12 mouse cellular contexts compared by ENCODE assay signal in the genomic region with DNA sequence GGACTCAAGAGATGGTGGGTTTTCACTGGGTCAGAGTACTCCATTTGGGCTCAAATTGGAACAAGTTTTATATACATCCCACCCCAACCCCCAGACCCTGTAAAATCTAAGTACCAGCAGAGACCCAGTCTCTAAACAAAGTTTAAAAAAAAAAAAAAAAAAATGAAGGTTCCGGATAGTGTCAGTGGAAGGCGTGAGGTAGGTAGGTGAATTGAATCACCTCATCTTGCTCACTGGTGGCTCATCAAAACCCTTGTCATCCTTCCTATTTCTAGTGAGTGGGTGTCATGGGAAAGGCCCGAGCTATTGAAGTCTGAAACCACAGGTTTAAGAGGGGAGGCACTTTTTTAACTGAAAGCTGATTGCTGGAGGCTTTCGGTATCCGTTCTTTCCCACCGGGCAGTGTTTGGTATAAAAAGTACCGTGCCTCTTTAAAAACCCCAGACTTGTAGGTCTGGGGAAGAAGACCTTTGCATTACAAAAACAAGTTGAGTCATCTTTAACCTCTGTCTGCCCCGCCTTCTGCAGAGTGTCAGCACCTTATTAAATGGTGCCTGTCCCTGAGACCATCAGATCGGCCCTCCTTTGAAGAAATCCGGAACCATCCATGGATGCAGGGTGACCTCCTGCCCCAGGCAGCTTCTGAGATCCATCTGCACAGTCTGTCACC. TPM values are rescaled to one million over a fixed set of nuclear protein-coding genes. Genes with fewer than 3 reads are reported as not detected.
DNase-seq lines count a peak whose midpoint lies in the region; ATAC-seq lines count a peak whose summit lies in the region.
"Had no signal": no experiment of that assay in that cellular context is flagged by ENCODE, and none has a peak within 500 bp of the region (broad histone marks: within the 10 kb centered on the region; RNA-seq: fewer than 3 reads in every experiment).

No protein-coding gene starts in this region.

- peaks cover 17% of the 10 kb centered on the region for H3K4me1 ChIP-seq in forebrain, embryonic 13.5 days
- peaks cover 30% of the 10 kb centered on the region for H3K4me1 ChIP-seq in forebrain, embryonic 12.5 days

- no peak overlapping the region for H3K27ac ChIP-seq in forebrain, embryonic 13.5 days
- H3K27ac ChIP-seq in forebrain, embryonic 12.5 days: no peak overlapping the region

- H3K4me3 ChIP-seq in forebrain, embryonic 13.5 days: no peak overlapping the region
- no peak overlapping the region for H3K4me3 ChIP-seq in forebrain, embryonic 12.5 days (replicated peaks)

- ATAC-seq in forebrain, embryonic 13.5 days: no peak
- no peak for ATAC-seq in forebrain, embryonic 12.5 days (ENCODE audit: low FRiP score)
- peak; percentile 56 for ATAC-seq in inflammation-experienced regulatory T-cells, adult 6 months

- peaks cover 17% of the 10 kb centered on the region for H3K36me3 ChIP-seq in forebrain, embryonic 13.5 days (ENCODE audit: poor library complexity, severe bottlenecking)
- peaks cover 17% of the 10 kb centered on the region for H3K36me3 ChIP-seq in forebrain, embryonic 12.5 days (replicated peaks)

- H3K4me2 ChIP-seq in forebrain, embryonic 13.5 days: no peak overlapping the region
- H3K4me2 ChIP-seq in forebrain, embryonic 12.5 days: no peak overlapping the region

- H3K27me3 ChIP-seq in forebrain, embryonic 13.5 days: no peaks in the 10 kb centered on the region
- H3K27me3 ChIP-seq in forebrain, embryonic 12.5 days: no peaks in the 10 kb centered on the region

- intact Hi-C loops in gastrocnemius, postnatal 14 days (cut with DNase I; ENCODE audit: low total_unique reads): no loop called here

- WGBS in forebrain, embryonic 13.5 days: 77% methylated on average over 10 of the region's 10 CpGs
- 80% methylated on average over 10 of the region's 10 CpGs for WGBS in forebrain, embryonic 12.5 days

- DNase-seq in spleen, adult 18-20 months: peak; percentile 25 to 27
- DNase-seq in spleen, adult 12 weeks (ENCODE audit: low spot score): no peak
- peak; percentile 35 for DNase-seq in thymus, postnatal 14 days
- DNase-seq in gastrocnemius, postnatal 14 days: no peak
- DNase-seq in gastrocnemius, postnatal 4 days (ENCODE audit: low spot score in 2 of 2): no peak

- H3K9me3 ChIP-seq in forebrain, embryonic 13.5 days (replicated peaks): no peaks in the 10 kb centered on the region
- H3K9me3 ChIP-seq in forebrain, embryonic 12.5 days: no peaks in the 10 kb centered on the region

- H3K9ac ChIP-seq in forebrain, embryonic 13.5 days: peak overlapping the region; percentile 34; the same call in 1 of the 2 replicates
- no peak overlapping the region for H3K9ac ChIP-seq in forebrain, embryonic 12.5 days

RNA-seq across cellular contexts. Expression of gene Pim1, which starts 3.6 kb away (rescaled TPM):
- 21.0 and 22.0 TPM in 2 replicates for polyA plus RNA-seq in forebrain, embryonic 13.5 days (2015; fragmentation: Nextera tagmentation; extraction: Ambion mirVana)
- polyA plus RNA-seq in forebrain, embryonic 12.5 days (2016; fragmentation: Nextera tagmentation; extraction: Ambion mirVana): 18.9 and 22.6 TPM in 2 replicates
- polyA plus RNA-seq in inflammation-experienced regulatory T-cells, adult 6 months (2017; shearing (Covaris generic)): 100 to 1,000 TPM; 255 to 344 (median 288) TPM
- 10 to 100 TPM; 17.6 to 18.2 TPM for total RNA-seq in gastrocnemius, postnatal 14 days (2021)
- 10 to 100 TPM; 21.4 to 21.8 TPM for total RNA-seq in gastrocnemius, postnatal 4 days (2021)

RNA-seq across cellular contexts. Expression of gene Gm17657, which starts 55.2 kb away (rescaled TPM):
- not detected in 2 replicates for polyA plus RNA-seq in forebrain, embryonic 13.5 days (2015; fragmentation: Nextera tagmentation; extraction: Ambion mirVana)
- not detected in 2 replicates for polyA plus RNA-seq in forebrain, embryonic 12.5 days (2016; fragmentation: Nextera tagmentation; extraction: Ambion mirVana)
- under 1 TPM in 2 of 3 experiments, not detected in 1; 0.23 to 0.39 TPM for polyA plus RNA-seq in inflammation-experienced regulatory T-cells, adult 6 months (2017; shearing (Covaris generic))
- not detected for total RNA-seq in gastrocnemius, postnatal 14 days (2021)
- not detected for total RNA-seq in gastrocnemius, postnatal 4 days (2021)
- total RNA-seq: left cerebral cortex, postnatal 10 days had no signal
- polyA plus RNA-seq: cortical plate, adult 2 months; hindbrain, embryonic 11.5 days; stomach, embryonic 16.5 days had no signal

RNA-seq across cellular contexts. Expression of gene Tbc1d22b, which starts 55.4 kb away (rescaled TPM):
- polyA plus RNA-seq in forebrain, embryonic 13.5 days (2015; fragmentation: Nextera tagmentation; extraction: Ambion mirVana): 17.7 and 20.1 TPM in 2 replicates
- 24.3 and 27.0 TPM in 2 replicates for polyA plus RNA-seq in forebrain, embryonic 12.5 days (2016; fragmentation: Nextera tagmentation; extraction: Ambion mirVana)
- polyA plus RNA-seq in inflammation-experienced regulatory T-cells, adult 6 months (2017; shearing (Covaris generic)): 10 to 100 TPM in 2 of 3 experiments, 1 to 10 TPM in 1; 9.0 to 11.5 (median 11.4) TPM
- total RNA-seq in gastrocnemius, postnatal 14 days (2021): 1 to 10 TPM; 8.0 to 8.2 TPM
- total RNA-seq in gastrocnemius, postnatal 4 days (2021): 10 to 100 TPM; 10.2 to 11.3 TPM

RNA-seq across cellular contexts. Expression of gene Tmem217, which starts 58.0 kb away (rescaled TPM):
- polyA plus RNA-seq in forebrain, embryonic 13.5 days (2015; fragmentation: Nextera tagmentation; extraction: Ambion mirVana): 1.2 and 1.3 TPM in 2 replicates
- polyA plus RNA-seq in forebrain, embryonic 12.5 days (2016; fragmentation: Nextera tagmentation; extraction: Ambion mirVana): 1.2 and 1.5 TPM in 2 replicates
- 1 to 10 TPM in 2 of 3 experiments, not detected in 1; 1.1 to 1.3 TPM for polyA plus RNA-seq in inflammation-experienced regulatory T-cells, adult 6 months (2017; shearing (Covaris generic))
- total RNA-seq in gastrocnemius, postnatal 14 days (2021): not detected
- total RNA-seq in gastrocnemius, postnatal 4 days (2021): not detected
- total RNA-seq: left cerebral cortex, postnatal 10 days had no signal

Comparison
In these comparisons a context has a peak if more than half of its experiments do, and no peak if none do; other contexts are left out.
1. DNase-seq: peak in spleen, adult 18-20 months (2 of 2) and thymus, postnatal 14 days (single experiment); none in spleen, adult 12 weeks (single experiment), gastrocnemius, postnatal 14 days (single experiment) and gastrocnemius, postnatal 4 days (0 of 2).
2. RNA of gene Pim1, which starts 3.6 kb away (polyA plus RNA-seq): 255 to 344 TPM in inflammation-experienced regulatory T-cells, adult 6 months; 21.0 to 22.0 TPM in forebrain, embryonic 13.5 days and 18.9 to 22.6 TPM in forebrain, embryonic 12.5 days; every median in the first group is over 10 times any median in the second.